Mouse (Mus musculus) liver, adult 2 months (tissue): ENCODE measurements around the gene Cfap77. TPM values are rescaled to one million over a fixed set of nuclear protein-coding genes. Genes with fewer than 3 reads are reported as not detected.

Experiments
- DNase-seq: peaks from one replicate; pipeline ENCODE4 v3.0.0-alpha.2; 2011; ENCODE audit warnings: low read depth, low spot score; ENCODE audit errors: extremely low read depth
- H3K27ac ChIP-seq: fragments of 200-500 bp; replicated peaks from 2 replicates; pipeline ENCODE4 v1.5.1; 2012; ENCODE audit warnings: low read depth, mild to moderate bottlenecking, control low read depth, inconsistent platforms, low read length; ENCODE audit not compliant: insufficient read depth
- H3K27me3 ChIP-seq: fragments of 200-500 bp; 2 replicates; pipeline ENCODE4 v1.6.1; 2012; ENCODE audit warnings: mild to moderate bottlenecking, moderate library complexity, low read length, inconsistent platforms; ENCODE audit not compliant: control insufficient read depth, insufficient read depth
- H3K36me3 ChIP-seq: fragments of 200-500 bp; 2 replicates; pipeline ENCODE4 v1.6.1; 2012; ENCODE audit warnings: low read length, inconsistent platforms; ENCODE audit not compliant: control insufficient read depth, insufficient read depth
- H3K4me1 ChIP-seq: fragments of 200-500 bp; 2 replicates; pipeline ENCODE4 v1.6.1; 2011; ENCODE audit warnings: low read length; ENCODE audit not compliant: control insufficient read depth, insufficient read depth
- H3K4me3 ChIP-seq: fragments of 200-500 bp; 2 replicates; pipeline ENCODE4 v1.5.1; 2011; ENCODE audit warnings: low read depth, mild to moderate bottlenecking, control low read depth, low read length, moderate library complexity; ENCODE audit not compliant: insufficient read depth
- H3K79me2 ChIP-seq: fragments of 200-500 bp; 2 replicates; pipeline ENCODE4 v1.6.1; 2012; ENCODE audit warnings: inconsistent platforms, mild to moderate bottlenecking, low read length, moderate library complexity; ENCODE audit not compliant: control insufficient read depth, insufficient read depth
- H3K9ac ChIP-seq: fragments of 200-500 bp; 2 replicates; pipeline ENCODE4 v1.6.1; 2012; ENCODE audit warnings: low read depth, mild to moderate bottlenecking, control low read depth, inconsistent platforms, low read length
- CTCF ChIP-seq: fragments of 200-500 bp; IDR thresholded peaks from 2 replicates; pipeline ENCODE4 v1.5.1; 2011; ENCODE audit warnings: low read depth, low read length, control low read depth
- POLR2A ChIP-seq: fragments of 200-500 bp; IDR thresholded peaks from 2 replicates; pipeline ENCODE4 v1.6.1; 2011; ENCODE audit warnings: low read length, control low read depth; ENCODE audit not compliant: insufficient read depth; ENCODE audit errors: extremely low read depth
- WGBS: fragments of 180-500 bp; shearing (Covaris S2); methylation state at CpG from one replicate; pipeline ENCODE4 v1.1.7; 2018; 5-methylcytosine and 5-hydroxymethylcytosine counted together
- polyA plus RNA-seq: library from polyadenylated mRNA; depleted of rRNA; stranded (reverse); fragments of >200 nt; gene quantifications from 2 replicates; pipeline ENCODE4 v1.2.3, GENCODE M21; 2012
- total RNA-seq: library from RNA; depleted of rRNA; stranded (reverse); fragments of >200 nt; gene quantifications from 2 replicates; pipeline ENCODE4 v1.2.3, GENCODE M21; 2014

Cfap77 gene
- total and polyA plus RNA-seq, 2 experiments: 0.06 TPM; not detected in 1

GRCm38 (mm10) chr2:28966151-28966795 lies 88.6 kb downstream of the Cfap77 start:
- no peak for TF ChIP-seq CTCF
- no peak for TF ChIP-seq POLR2A
- Histone ChIP-seq H3K4me3 (no peak overlapping the region), H3K27ac (no peak overlapping the region), H3K27me3 (no peaks in the 10 kb centered on the region), H3K79me2 (no peaks in the 10 kb centered on the region), H3K36me3 (no peaks in the 10 kb centered on the region), H3K9ac (no peak overlapping the region), H3K4me1 (no peaks in the 10 kb centered on the region)
- no peak for DNase-seq
- 84% methylated on average over 14 of the region's 14 CpGs for WGBS

GRCm38 (mm10) chr2:28963565-28963964 lies 91.3 kb downstream of the Cfap77 start:
- no peaks in the 10 kb centered on the region for H3K36me3 ChIP-seq
- H3K9ac ChIP-seq: no peak overlapping the region
- no peaks in the 10 kb centered on the region for H3K27me3 ChIP-seq
- no peak overlapping the region for H3K4me3 ChIP-seq
- 75% methylated on average over 6 of the region's 6 CpGs for WGBS
- TF ChIP-seq CTCF (no peak), POLR2A (no peak)
- no peaks in the 10 kb centered on the region for H3K79me2 ChIP-seq
- no peak for DNase-seq
- no peaks in the 10 kb centered on the region for H3K4me1 ChIP-seq
- H3K27ac ChIP-seq: no peak overlapping the region

GRCm38 (mm10) chr2:28961636-28962035 lies 93.2 kb downstream of the Cfap77 start:
- 81% methylated on average over 5 of the region's 5 CpGs for WGBS
- DNase-seq: no peak
- H3K27me3 ChIP-seq: no peaks in the 10 kb centered on the region
- no peaks in the 10 kb centered on the region for H3K36me3 ChIP-seq
- H3K79me2 ChIP-seq: no peaks in the 10 kb centered on the region
- no peak overlapping the region for H3K27ac ChIP-seq
- TF ChIP-seq POLR2A (no peak), CTCF (no peak)
- no peak overlapping the region for H3K9ac ChIP-seq
- no peaks in the 10 kb centered on the region for H3K4me1 ChIP-seq
- H3K4me3 ChIP-seq: no peak overlapping the region

GRCm38 (mm10) chr2:28961024-28961585 lies 93.8 kb downstream of the Cfap77 start:
- no peaks in the 10 kb centered on the region for H3K36me3 ChIP-seq
- H3K9ac ChIP-seq: no peak overlapping the region
- H3K27me3 ChIP-seq: no peaks in the 10 kb centered on the region
- H3K27ac ChIP-seq: no peak overlapping the region
- 48% methylated on average over 15 of the region's 15 CpGs for WGBS
- peak; percentile 43 for DNase-seq
- no peak overlapping the region for H3K4me3 ChIP-seq
- TF ChIP-seq POLR2A: no peak
- no peak for TF ChIP-seq CTCF
- H3K4me1 ChIP-seq: no peaks in the 10 kb centered on the region
- no peaks in the 10 kb centered on the region for H3K79me2 ChIP-seq

GRCm38 (mm10) chr2:28956874-28957273 lies 98.0 kb downstream of the Cfap77 start:
- TF ChIP-seq POLR2A (no peak), CTCF (no peak)

GRCm38 (mm10) chr2:28954595-28954994 lies 100.3 kb downstream of the Cfap77 start:
- no peak for DNase-seq
- H3K79me2 ChIP-seq: no peaks in the 10 kb centered on the region
- no peak overlapping the region for H3K9ac ChIP-seq
- H3K4me1 ChIP-seq: no peaks in the 10 kb centered on the region
- no peaks in the 10 kb centered on the region for H3K36me3 ChIP-seq
- no peak overlapping the region for H3K27ac ChIP-seq
- H3K4me3 ChIP-seq: no peak overlapping the region
- 91% methylated on average over 9 of the region's 9 CpGs for WGBS
- H3K27me3 ChIP-seq: no peaks in the 10 kb centered on the region
- TF ChIP-seq CTCF (no peak), POLR2A (no peak)

More at GRCm38 (mm10) chr2:28956874-28957273, 98.0 kb downstream of the Cfap77 start:
- Histone ChIP-seq H3K4me3 (no peak overlapping the region), H3K27me3 (no peaks in the 10 kb centered on the region), H3K4me1 (no peaks in the 10 kb centered on the region), H3K79me2 (no peaks in the 10 kb centered on the region), H3K36me3 (no peaks in the 10 kb centered on the region), H3K27ac (no peak overlapping the region), H3K9ac (no peak overlapping the region)
- DNase-seq: no peak
- 87% methylated on average over 4 of the region's 4 CpGs for WGBS
